Mouse (Mus musculus): ENCODE data around the gene Spata31d1a. TPM values are rescaled to one million over a fixed set of nuclear protein-coding genes. Genes with fewer than 3 reads are reported as not detected.

Gene Spata31d1a
- polyA plus RNA-seq, 1 experiment from 2014 or later: 0.04 TPM

- H3K9me3 ChIP-seq (ENCODE audit: control insufficient read depth, low read depth, low read length): no peaks in the 10 kb centered on the region
- no peak for ATAC-seq (ENCODE audit: insufficient number of reproducible peaks, insufficient read depth, low FRiP score, low read depth)
Measured at GRCm38 (mm10) chr13:59669946-59670345, 40.2 kb downstream of the Spata31d1a start.

GRCm38 (mm10) chr13:59668501-59669093 is 41.5 kb downstream of the Spata31d1a start:
- H3K9ac ChIP-seq (replicated peaks; ENCODE audit: low read depth, low read length): no peak overlapping the region
- ATAC-seq (ENCODE audit: insufficient number of reproducible peaks, insufficient read depth, low FRiP score, low read depth): peak; percentile 91

More at GRCm38 (mm10) chr13:59669946-59670345, 40.2 kb downstream of the Spata31d1a start:
- Histone ChIP-seq H3K4me1 (ENCODE audit: control insufficient read depth, insufficient read depth, low read length) (peaks cover 17% of the 10 kb centered on the region), H3K27me3 (ENCODE audit: control insufficient read depth, insufficient read depth, low read length) (no peaks in the 10 kb centered on the region), H3K9ac (replicated peaks; ENCODE audit: low read depth, low read length) (no peak overlapping the region), H3K27ac (ENCODE audit: low read length) (no peak overlapping the region), H3K36me3 (ENCODE audit: control insufficient read depth, insufficient read depth, low read length) (no peaks in the 10 kb centered on the region; the same call in 1 of the 2 replicates), H3K4me2 (replicated peaks; ENCODE audit: low read depth, low read length) (no peak overlapping the region), H3K4me3 (ENCODE audit: low read depth, low read length) (no peak overlapping the region)
- 91% methylated on average over 10 of the region's 10 CpGs for WGBS

GRCm38 (mm10) chr13:59667763-59668162 is 42.4 kb downstream of the Spata31d1a start:
- Histone ChIP-seq H3K9me3 (ENCODE audit: control insufficient read depth, low read depth, low read length) (no peaks in the 10 kb centered on the region), H3K4me1 (ENCODE audit: control insufficient read depth, insufficient read depth, low read length) (0 out of 2 replicates have a peak, but pooled peaks cover 6% of the 10 kb centered on the region), H3K27ac (ENCODE audit: low read length) (0 out of 2 replicates have a peak overlapping the region, but pooled peaks have one; percentile 18), H3K9ac (replicated peaks; ENCODE audit: low read depth, low read length) (no peak overlapping the region), H3K4me2 (replicated peaks; ENCODE audit: low read depth, low read length) (no peak overlapping the region), H3K36me3 (ENCODE audit: control insufficient read depth, insufficient read depth, low read length) (peaks cover 6% of the 10 kb centered on the region), H3K27me3 (ENCODE audit: control insufficient read depth, insufficient read depth, low read length) (no peaks in the 10 kb centered on the region), H3K4me3 (ENCODE audit: low read depth, low read length) (no peak overlapping the region)
- ATAC-seq (ENCODE audit: insufficient number of reproducible peaks, insufficient read depth, low FRiP score, low read depth): no peak
- WGBS: 84% methylated on average over 5 of the region's 5 CpGs

More at GRCm38 (mm10) chr13:59668501-59669093, 41.5 kb downstream of the Spata31d1a start:
- Histone ChIP-seq H3K4me2 (replicated peaks; ENCODE audit: low read depth, low read length) (no peak overlapping the region), H3K27ac (ENCODE audit: low read length) (peak overlapping the region; percentile 75), H3K9me3 (ENCODE audit: control insufficient read depth, low read depth, low read length) (no peaks in the 10 kb centered on the region), H3K36me3 (ENCODE audit: control insufficient read depth, insufficient read depth, low read length) (peaks cover 6% of the 10 kb centered on the region), H3K27me3 (ENCODE audit: control insufficient read depth, insufficient read depth, low read length) (no peaks in the 10 kb centered on the region), H3K4me3 (ENCODE audit: low read depth, low read length) (no peak overlapping the region), H3K4me1 (ENCODE audit: control insufficient read depth, insufficient read depth, low read length) (peaks cover 8% of the 10 kb centered on the region)
- WGBS: 41% methylated on average over 11 of the region's 11 CpGs

- H3K4me2 ChIP-seq (replicated peaks; ENCODE audit: low read depth, low read length): no peak overlapping the region
- no peak overlapping the region for H3K27ac ChIP-seq (ENCODE audit: low read length)
- H3K27me3 ChIP-seq (ENCODE audit: control insufficient read depth, insufficient read depth, low read length): no peaks in the 10 kb centered on the region
- H3K9ac ChIP-seq (replicated peaks; ENCODE audit: low read depth, low read length): no peak overlapping the region
- H3K4me3 ChIP-seq (ENCODE audit: low read depth, low read length): no peak overlapping the region
- 86% methylated on average over 19 of the region's 19 CpGs for WGBS
- ATAC-seq (ENCODE audit: insufficient number of reproducible peaks, insufficient read depth, low FRiP score, low read depth): no peak
- peaks cover 6% of the 10 kb centered on the region for H3K36me3 ChIP-seq (ENCODE audit: control insufficient read depth, insufficient read depth, low read length)
- 0 out of 2 replicates have a peak, but pooled peaks cover 6% of the 10 kb centered on the region for H3K4me1 ChIP-seq (ENCODE audit: control insufficient read depth, insufficient read depth, low read length)
- no peaks in the 10 kb centered on the region for H3K9me3 ChIP-seq (ENCODE audit: control insufficient read depth, low read depth, low read length)
Measured at GRCm38 (mm10) chr13:59663939-59664712, 46.0 kb downstream of the Spata31d1a start.

- Histone ChIP-seq H3K4me1 (ENCODE audit: control insufficient read depth, insufficient read depth, low read length) (no peaks in the 10 kb centered on the region), H3K4me3 (ENCODE audit: low read depth, low read length) (no peak overlapping the region), H3K27ac (ENCODE audit: low read length) (no peak overlapping the region), H3K36me3 (ENCODE audit: control insufficient read depth, insufficient read depth, low read length) (peaks cover 6% of the 10 kb centered on the region), H3K9me3 (ENCODE audit: control insufficient read depth, low read depth, low read length) (no peaks in the 10 kb centered on the region), H3K4me2 (replicated peaks; ENCODE audit: low read depth, low read length) (no peak overlapping the region), H3K9ac (replicated peaks; ENCODE audit: low read depth, low read length) (no peak overlapping the region), H3K27me3 (ENCODE audit: control insufficient read depth, insufficient read depth, low read length) (no peaks in the 10 kb centered on the region)
- ATAC-seq (ENCODE audit: insufficient number of reproducible peaks, insufficient read depth, low FRiP score, low read depth): no peak
- 91% methylated on average over 12 of the region's 12 CpGs for WGBS
Measured at GRCm38 (mm10) chr13:59661966-59662365, 48.2 kb downstream of the Spata31d1a start.

GRCm38 (mm10) chr13:59661387-59661786 is 48.7 kb downstream of the Spata31d1a start:
- 83% methylated on average over 8 of the region's 8 CpGs for WGBS
- no peak overlapping the region for H3K27ac ChIP-seq (ENCODE audit: low read length)
- no peaks in the 10 kb centered on the region for H3K9me3 ChIP-seq (ENCODE audit: control insufficient read depth, low read depth, low read length)
- peaks cover 6% of the 10 kb centered on the region for H3K36me3 ChIP-seq (ENCODE audit: control insufficient read depth, insufficient read depth, low read length)
- ATAC-seq (ENCODE audit: insufficient number of reproducible peaks, insufficient read depth, low FRiP score, low read depth): no peak
- H3K27me3 ChIP-seq (ENCODE audit: control insufficient read depth, insufficient read depth, low read length): no peaks in the 10 kb centered on the region
- H3K4me2 ChIP-seq (replicated peaks; ENCODE audit: low read depth, low read length): no peak overlapping the region
- H3K4me1 ChIP-seq (ENCODE audit: control insufficient read depth, insufficient read depth, low read length): no peaks in the 10 kb centered on the region
- H3K9ac ChIP-seq (replicated peaks; ENCODE audit: low read depth, low read length): no peak overlapping the region
- no peak overlapping the region for H3K4me3 ChIP-seq (ENCODE audit: low read depth, low read length)

- Histone ChIP-seq H3K4me1 (ENCODE audit: control insufficient read depth, insufficient read depth, low read length) (no peaks in the 10 kb centered on the region), H3K9ac (replicated peaks; ENCODE audit: low read depth, low read length) (no peak overlapping the region), H3K9me3 (ENCODE audit: control insufficient read depth, low read depth, low read length) (no peaks in the 10 kb centered on the region), H3K36me3 (ENCODE audit: control insufficient read depth, insufficient read depth, low read length) (peaks cover 6% of the 10 kb centered on the region), H3K27me3 (ENCODE audit: control insufficient read depth, insufficient read depth, low read length) (no peaks in the 10 kb centered on the region), H3K4me2 (replicated peaks; ENCODE audit: low read depth, low read length) (no peak overlapping the region), H3K27ac (ENCODE audit: low read length) (no peak overlapping the region), H3K4me3 (ENCODE audit: low read depth, low read length) (no peak overlapping the region)
- no peak for ATAC-seq (ENCODE audit: insufficient number of reproducible peaks, insufficient read depth, low FRiP score, low read depth)
- 97% methylated on average over 3 of the region's 3 CpGs for WGBS
Measured at GRCm38 (mm10) chr13:59660371-59660770, 49.8 kb downstream of the Spata31d1a start.

GRCm38 (mm10) chr13:59657781-59658180 is 52.3 kb downstream of the Spata31d1a start:
- no peaks in the 10 kb centered on the region for H3K4me1 ChIP-seq (ENCODE audit: control insufficient read depth, insufficient read depth, low read length)
- H3K36me3 ChIP-seq (ENCODE audit: control insufficient read depth, insufficient read depth, low read length): peaks cover 6% of the 10 kb centered on the region; the same call in 1 of the 2 replicates
- no peak overlapping the region for H3K27ac ChIP-seq (ENCODE audit: low read length)
- ATAC-seq (ENCODE audit: insufficient number of reproducible peaks, insufficient read depth, low FRiP score, low read depth): no peak
- no peaks in the 10 kb centered on the region for H3K27me3 ChIP-seq (ENCODE audit: control insufficient read depth, insufficient read depth, low read length)
- no peak overlapping the region for H3K4me2 ChIP-seq (replicated peaks; ENCODE audit: low read depth, low read length)
- H3K4me3 ChIP-seq (ENCODE audit: low read depth, low read length): no peak overlapping the region
- H3K9me3 ChIP-seq (ENCODE audit: control insufficient read depth, low read depth, low read length): no peaks in the 10 kb centered on the region
- no peak overlapping the region for H3K9ac ChIP-seq (replicated peaks; ENCODE audit: low read depth, low read length)
- 80% methylated on average over 5 of the region's 5 CpGs for WGBS

Data from stomach, embryonic 14.5 days (tissue).